Mouse (Mus musculus): ENCODE measurements around the gene Gstcd.

DNA sequence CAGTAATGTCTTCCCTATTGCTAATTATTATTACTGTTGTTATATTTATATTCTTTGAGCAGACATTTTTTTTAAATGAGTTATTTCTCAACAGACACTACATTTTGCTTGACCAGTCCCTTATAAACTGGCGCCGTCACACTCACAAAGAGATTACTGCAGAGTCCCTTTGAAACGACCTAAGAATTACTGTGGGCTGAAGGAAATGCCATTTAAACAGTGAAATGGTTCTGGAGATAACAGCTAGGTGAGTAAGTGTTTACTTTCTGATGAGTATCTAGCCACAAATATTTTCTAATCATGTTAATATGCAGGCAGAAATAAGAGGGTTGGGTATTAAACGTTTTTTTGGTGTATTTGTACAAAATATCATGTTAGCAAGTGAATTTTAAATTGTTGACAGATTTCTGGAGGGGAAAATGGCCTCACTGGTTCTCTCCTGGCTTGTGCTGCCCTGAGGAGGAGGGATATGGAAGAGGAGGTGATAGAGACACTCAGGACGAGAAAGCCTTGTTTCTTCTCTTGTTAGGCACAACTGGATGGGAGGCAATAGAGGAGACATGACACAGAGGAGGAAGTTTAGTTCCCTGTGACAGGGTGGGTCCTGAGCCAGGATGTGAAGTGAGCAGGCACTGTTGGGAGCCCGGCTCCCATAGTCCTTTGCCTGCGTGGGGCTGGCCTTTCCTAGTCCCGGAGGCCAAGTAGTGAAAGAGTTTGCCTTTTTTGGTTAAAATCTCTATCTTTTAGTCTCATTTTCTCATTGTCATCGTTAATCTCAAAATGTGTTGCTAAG is 126.9 kb downstream of the Gstcd start:
- TF ChIP-seq POLR2A (IDR thresholded peaks at IDR 0.05; ENCODE audit: control insufficient read depth, low read depth, low read length) = no peak
- no peak for TF ChIP-seq CTCF (IDR thresholded peaks at IDR 0.05; ENCODE audit: control insufficient read depth, insufficient read depth, insufficient replicate concordance, low read depth, low read length)

All from testis, adult 2 months (tissue).